Mouse (Mus musculus) limb, embryonic 15.5 days (tissue): ENCODE measurements around the gene Eci2. TPM values are rescaled to one million over a fixed set of nuclear protein-coding genes. Genes with fewer than 3 reads are reported as not detected.
"Not testable (repeated sequence)": the region's sequence is repeated elsewhere in the genome, so short reads cannot be mapped to it uniquely, and the experiment has no call there.

Experiments
- ATAC-seq: fragments of 200-750 bp; cut with Nextera tagmentation; 2 replicates; pipeline ENCODE4 v1.8.0; 2017; ENCODE audit warnings: low read depth, moderate TSS enrichment; ENCODE audit not compliant: insufficient number of reproducible peaks, low FRiP score, low TSS enrichment
- H3K27ac ChIP-seq: fragments of 300-500 bp; sonication (generic); 2 replicates; pipeline ENCODE4 v1.5.1; 2015; ENCODE audit warnings: moderate library complexity, mild to moderate bottlenecking, inconsistent platforms
- H3K27me3 ChIP-seq: fragments of 300-500 bp; sonication (generic); 2 replicates; pipeline ENCODE4 v1.6.1; 2015; ENCODE audit warnings: inconsistent platforms
- H3K36me3 ChIP-seq: fragments of 300-500 bp; sonication (generic); 2 replicates; pipeline ENCODE4 v1.6.1; 2015; ENCODE audit warnings: inconsistent platforms
- H3K4me1 ChIP-seq: fragments of 300-500 bp; sonication (generic); 2 replicates; pipeline ENCODE4 v1.6.1; 2015; ENCODE audit warnings: inconsistent platforms
- H3K4me2 ChIP-seq: fragments of 300-500 bp; sonication (generic); 2 replicates; pipeline ENCODE4 v1.6.1; 2015; ENCODE audit warnings: mild to moderate bottlenecking, inconsistent platforms
- H3K4me3 ChIP-seq: fragments of 300-500 bp; sonication (generic); 2 replicates; pipeline ENCODE4 v1.5.1; 2015; ENCODE audit warnings: mild to moderate bottlenecking, inconsistent platforms
- H3K9ac ChIP-seq: fragments of 300-500 bp; sonication (generic); 2 replicates; pipeline ENCODE4 v1.6.1; 2015; ENCODE audit warnings: inconsistent platforms
- H3K9me3 ChIP-seq: fragments of 300-500 bp; sonication (generic); 2 replicates; pipeline ENCODE4 v1.6.1; 2016; ENCODE audit warnings: inconsistent platforms
- WGBS: fragments of 180-500 bp; shearing (Covaris S2); methylation state at CpG from one replicate; pipeline ENCODE4 v1.1.7; 2015; 5-methylcytosine and 5-hydroxymethylcytosine counted together
- polyA plus RNA-seq: library from polyadenylated mRNA; unstranded; fragments of >200 nt; fragmentation: Nextera tagmentation; extraction: Ambion mirVana; gene quantifications from 2 replicates; pipeline ENCODE4 v1.2.1, GENCODE M21; 2015

The Eci2 gene
- polyA plus RNA-seq, 1 experiment from 2014 or later: 133 TPM

- H3K9me3 ChIP-seq: no peaks in the 10 kb centered on the region
- H3K27ac ChIP-seq: no peak overlapping the region
- H3K27me3 ChIP-seq: no peaks in the 10 kb centered on the region
- H3K4me3 ChIP-seq: no peak overlapping the region
- no peak for ATAC-seq
- H3K9ac ChIP-seq: no peak overlapping the region
- WGBS: 91% methylated on average over 3 of the region's 3 CpGs
- no peak overlapping the region for H3K4me2 ChIP-seq
- no peaks in the 10 kb centered on the region for H3K36me3 ChIP-seq
- H3K4me1 ChIP-seq: no peaks in the 10 kb centered on the region
Measured at GRCm38 (mm10) chr13:35028365-35028764, 1.5 kb upstream of the Eci2 start.

GRCm38 (mm10) chr13:35023401-35023800, 3.5 kb downstream of the Eci2 start:
- H3K4me2 ChIP-seq, ATAC-seq, H3K9ac ChIP-seq, H3K9me3 ChIP-seq, H3K4me3 ChIP-seq, H3K36me3 ChIP-seq, H3K27ac ChIP-seq, H3K4me1 ChIP-seq, H3K27me3 ChIP-seq: not testable (repeated sequence)
- whole genome bisulfite sequencing: 63% methylated on average over 1 of the region's 1 CpGs

- Histone ChIP-seq H3K9me3 (no peaks in the 10 kb centered on the region), H3K27me3 (no peaks in the 10 kb centered on the region), H3K4me3 (no peak overlapping the region), H3K27ac (no peak overlapping the region), H3K9ac (no peak overlapping the region), H3K4me1 (no peaks in the 10 kb centered on the region), H3K36me3 (no peaks in the 10 kb centered on the region), H3K4me2 (no peak overlapping the region)
- no peak for ATAC-seq
- 65% methylated on average over 3 of the region's 3 CpGs for WGBS
Measured at GRCm38 (mm10) chr13:35020383-35020782, 6.5 kb downstream of the Eci2 start.

GRCm38 (mm10) chr13:35018866-35019536, 7.9 kb downstream of the Eci2 start:
- WGBS: 79% methylated on average over 7 of the region's 7 CpGs
- ATAC-seq: no peak
- no peaks in the 10 kb centered on the region for H3K36me3 ChIP-seq
- H3K9me3 ChIP-seq: no peaks in the 10 kb centered on the region
- no peak overlapping the region for H3K9ac ChIP-seq
- H3K27ac ChIP-seq: no peak overlapping the region
- no peaks in the 10 kb centered on the region for H3K4me1 ChIP-seq
- H3K4me2 ChIP-seq: no peak overlapping the region
- no peak overlapping the region for H3K4me3 ChIP-seq
- no peaks in the 10 kb centered on the region for H3K27me3 ChIP-seq

GRCm38 (mm10) chr13:35017392-35017791, 9.5 kb downstream of the Eci2 start:
- Histone ChIP-seq H3K4me2 (no peak overlapping the region), H3K9me3 (no peaks in the 10 kb centered on the region), H3K27me3 (no peaks in the 10 kb centered on the region), H3K36me3 (no peaks in the 10 kb centered on the region), H3K9ac (no peak overlapping the region), H3K4me1 (no peaks in the 10 kb centered on the region), H3K27ac (no peak overlapping the region), H3K4me3 (no peak overlapping the region)
- WGBS: 80% methylated on average over 6 of the region's 6 CpGs
- no peak for ATAC-seq

- ATAC-seq: no peak
- 88% methylated on average over 1 of the region's 1 CpGs for WGBS
- Histone ChIP-seq H3K4me1 (no peaks in the 10 kb centered on the region), H3K36me3 (no peaks in the 10 kb centered on the region), H3K4me3 (no peak overlapping the region), H3K9ac (no peak overlapping the region), H3K4me2 (no peak overlapping the region), H3K9me3 (no peaks in the 10 kb centered on the region), H3K27ac (no peak overlapping the region), H3K27me3 (no peaks in the 10 kb centered on the region)
Measured at GRCm38 (mm10) chr13:35016067-35016466, 10.8 kb downstream of the Eci2 start.

GRCm38 (mm10) chr13:34995925-34996324, 31.0 kb downstream of the Eci2 start:
- Histone ChIP-seq H3K4me3 (no peak overlapping the region), H3K27ac (no peak overlapping the region), H3K36me3 (no peaks in the 10 kb centered on the region), H3K4me2 (no peak overlapping the region), H3K4me1 (peaks cover 14% of the 10 kb centered on the region), H3K27me3 (no peaks in the 10 kb centered on the region), H3K9me3 (no peaks in the 10 kb centered on the region), H3K9ac (no peak overlapping the region)
- ATAC-seq: no peak
- WGBS: 52% methylated on average over 2 of the region's 2 CpGs

GRCm38 (mm10) chr13:34993983-34994811, 32.7 kb downstream of the Eci2 start:
- H3K27ac ChIP-seq: peak overlapping the region; percentile 92
- ATAC-seq: peak; percentile 91
- 1% methylated on average over 33 of the region's 33 CpGs for WGBS

GRCm38 (mm10) chr13:34993595-34993982, 33.3 kb downstream of the Eci2 start:
- peak overlapping the region; percentile 64 for H3K4me3 ChIP-seq
- H3K27me3 ChIP-seq: no peaks in the 10 kb centered on the region
- H3K9me3 ChIP-seq: no peaks in the 10 kb centered on the region
- H3K27ac ChIP-seq: peak overlapping the region; percentile 92
- peaks cover 14% of the 10 kb centered on the region for H3K4me1 ChIP-seq
- WGBS: under 1% methylated on average over 22 of the region's 22 CpGs
- peak; percentile 26 for ATAC-seq
- H3K9ac ChIP-seq: peak overlapping the region; percentile 62
- H3K36me3 ChIP-seq: peaks cover 17% of the 10 kb centered on the region
- peak overlapping the region; percentile 63 for H3K4me2 ChIP-seq

More at GRCm38 (mm10) chr13:34993983-34994811, 32.7 kb downstream of the Eci2 start:
- Histone ChIP-seq H3K4me3 (peak overlapping the region; percentile 64), H3K27me3 (no peaks in the 10 kb centered on the region), H3K9ac (peak overlapping the region; percentile 62), H3K4me2 (peak overlapping the region; percentile 63), H3K36me3 (peaks cover 12% of the 10 kb centered on the region), H3K4me1 (peaks cover 14% of the 10 kb centered on the region), H3K9me3 (no peaks in the 10 kb centered on the region)

GRCm38 (mm10) chr13:34993085-34993484, 33.8 kb downstream of the Eci2 start:
- ATAC-seq: no peak
- 63% methylated on average over 4 of the region's 4 CpGs for WGBS
- H3K4me3 ChIP-seq: peak overlapping the region; percentile 64
- peak overlapping the region; percentile 92; the same call in 1 of the 2 replicates for H3K27ac ChIP-seq
- H3K9ac ChIP-seq: peak overlapping the region; percentile 62; the same call in 1 of the 2 replicates
- H3K9me3 ChIP-seq: no peaks in the 10 kb centered on the region
- H3K4me2 ChIP-seq: peak overlapping the region; percentile 63
- peaks cover 22% of the 10 kb centered on the region for H3K36me3 ChIP-seq
- no peaks in the 10 kb centered on the region for H3K27me3 ChIP-seq
- H3K4me1 ChIP-seq: peaks cover 14% of the 10 kb centered on the region

- no peak for ATAC-seq
- peaks cover 36% of the 10 kb centered on the region for H3K36me3 ChIP-seq
- WGBS: 75% methylated on average over 4 of the region's 4 CpGs
Measured at GRCm38 (mm10) chr13:34991581-34992273, 35.2 kb downstream of the Eci2 start.

GRCm38 (mm10) chr13:34983479-34983878, 43.4 kb downstream of the Eci2 start:
- H3K4me3 ChIP-seq, H3K9me3 ChIP-seq, H3K9ac ChIP-seq, H3K4me2 ChIP-seq, H3K4me1 ChIP-seq, H3K27me3 ChIP-seq, H3K27ac ChIP-seq, ATAC-seq: not testable (repeated sequence)
- WGBS: 98% methylated on average over 1 of the region's 1 CpGs
- H3K36me3 ChIP-seq: peaks cover 81% of the 10 kb centered on the region

More at GRCm38 (mm10) chr13:34991581-34992273, 35.2 kb downstream of the Eci2 start:
- Histone ChIP-seq H3K9me3 (no peaks in the 10 kb centered on the region), H3K4me3 (no peak overlapping the region), H3K4me2 (no peak overlapping the region), H3K27me3 (no peaks in the 10 kb centered on the region), H3K27ac (no peak overlapping the region), H3K4me1 (peaks cover 14% of the 10 kb centered on the region), H3K9ac (no peak overlapping the region)
